Mouse (Mus musculus): ENCODE data around the gene Klf7.
A peak's percentile ranks its signal among the peaks of the same experiment; 100 is the strongest.
"Not testable (repeated sequence)": the region's sequence is repeated elsewhere in the genome, so short reads cannot be mapped to it uniquely, and the experiment has no call there.

Klf7 gene

DNA sequence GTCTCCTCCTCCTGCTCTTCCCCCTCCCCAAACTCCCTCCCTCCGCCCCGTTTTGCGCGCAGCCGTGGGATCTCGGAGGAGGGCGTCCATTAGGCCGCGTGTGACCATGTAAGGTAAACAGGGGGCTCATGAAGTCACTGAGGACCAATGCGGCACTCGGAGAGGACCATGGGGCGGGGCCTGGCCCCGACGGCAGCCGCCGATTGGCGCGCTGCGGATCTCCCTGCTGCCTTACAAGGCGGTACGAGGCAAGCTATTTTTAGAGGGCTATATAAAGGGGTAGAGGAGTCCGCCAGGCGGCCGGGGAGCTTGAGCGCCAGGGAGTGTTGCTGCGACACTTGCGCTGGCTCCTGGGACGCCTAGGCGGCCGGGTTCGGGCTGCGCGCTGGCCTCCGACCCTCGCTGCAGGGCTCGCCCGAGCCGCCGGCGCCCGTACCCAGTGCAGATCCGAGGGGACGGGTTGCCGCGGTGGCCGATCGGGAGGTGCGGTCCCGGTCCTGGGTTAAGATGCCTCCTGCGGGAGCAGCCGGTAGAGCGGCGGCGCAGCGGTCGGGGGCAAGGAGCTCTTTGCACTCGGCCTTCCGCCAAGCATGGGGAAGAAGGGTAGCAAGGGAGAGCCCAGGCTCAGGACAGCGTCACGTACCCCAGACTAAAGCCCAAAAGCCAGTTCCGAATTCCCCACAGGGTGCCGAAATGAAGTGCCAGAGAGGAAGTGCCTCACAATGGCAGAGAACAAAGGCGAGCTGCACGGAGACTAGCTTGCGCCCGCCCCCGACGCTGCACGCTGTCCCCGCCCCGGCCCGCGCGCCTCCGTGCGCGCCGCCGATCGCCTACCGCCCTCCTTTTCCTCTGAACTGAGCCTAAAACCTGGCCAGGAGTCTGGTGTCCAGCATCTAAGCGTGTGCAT is at the start of gene Klf7:
Gene Klf7 (minus strand): TSS at position 724 of the 907 bp plus-strand sequence.
- DNase-seq (ENCODE audit: low spot score in 2 of 2) = peak; percentile 95 to 98

- no peak for DNase-seq (ENCODE audit: low spot score in 2 of 2)
Measured at GRCm38 (mm10) chr1:64164526-64165062, 42.5 kb upstream of the Klf7 start.

DNA sequence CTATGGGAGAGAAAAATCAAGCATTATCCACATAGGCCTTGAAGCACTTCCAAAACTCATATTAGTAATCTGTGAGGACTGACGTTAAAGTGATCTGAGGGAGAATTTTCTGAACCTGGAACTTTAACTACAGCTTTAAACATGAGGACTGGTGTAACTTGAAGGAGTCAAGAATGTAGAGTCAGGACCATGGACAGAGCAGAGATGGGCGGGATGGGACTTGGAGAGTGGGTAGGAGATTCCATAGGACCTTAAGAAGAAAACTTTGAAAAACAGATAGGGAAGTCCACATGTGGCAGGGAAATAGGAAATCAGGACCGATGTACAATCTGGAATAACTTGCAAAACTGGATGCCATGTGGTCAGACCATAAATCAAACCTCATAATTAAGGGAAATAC is 36.7 kb upstream of the Klf7 start:
- no peak for DNase-seq (ENCODE audit: low spot score in 2 of 2)

GRCm38 (mm10) chr1:64149185-64149584 is 27.1 kb upstream of the Klf7 start:
- no peak for DNase-seq (ENCODE audit: low spot score in 2 of 2)

DNA sequence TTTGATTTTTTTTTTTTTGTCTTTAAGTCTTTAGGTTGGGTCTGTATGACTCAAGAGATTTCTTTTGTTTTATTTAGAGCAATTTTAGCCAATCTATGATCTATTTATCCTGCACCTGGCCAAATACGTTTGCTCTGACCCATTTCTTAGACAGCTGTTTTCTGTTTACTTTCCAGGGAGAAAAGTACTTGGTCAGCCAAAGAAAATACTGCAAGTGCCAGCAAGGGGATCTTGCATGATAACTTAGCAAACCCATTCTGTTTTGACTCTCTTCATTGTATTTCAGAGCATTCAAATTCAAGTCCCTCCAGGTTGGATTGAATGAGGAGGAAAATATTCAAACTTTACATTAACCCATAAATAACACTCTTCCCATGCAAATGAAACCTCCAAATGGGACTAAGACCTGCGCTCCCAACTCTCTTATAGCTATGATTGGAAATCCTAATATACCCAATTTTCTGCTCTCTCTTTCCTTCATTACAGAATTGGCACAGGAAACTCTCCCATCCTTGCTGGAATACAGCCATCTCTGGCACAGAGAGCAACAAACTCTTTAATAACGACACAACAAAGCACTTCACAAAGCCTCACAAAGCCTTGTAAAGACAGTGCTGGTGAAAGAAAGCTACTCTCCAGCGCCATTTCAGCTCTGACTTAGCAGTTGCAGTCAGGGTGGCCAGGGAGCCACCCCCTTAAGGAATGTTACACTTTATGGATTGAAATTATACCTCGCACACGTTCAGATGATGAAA is 20.8 kb upstream of the Klf7 start:
- DNase-seq (ENCODE audit: low spot score in 2 of 2) = no peak

DNA sequence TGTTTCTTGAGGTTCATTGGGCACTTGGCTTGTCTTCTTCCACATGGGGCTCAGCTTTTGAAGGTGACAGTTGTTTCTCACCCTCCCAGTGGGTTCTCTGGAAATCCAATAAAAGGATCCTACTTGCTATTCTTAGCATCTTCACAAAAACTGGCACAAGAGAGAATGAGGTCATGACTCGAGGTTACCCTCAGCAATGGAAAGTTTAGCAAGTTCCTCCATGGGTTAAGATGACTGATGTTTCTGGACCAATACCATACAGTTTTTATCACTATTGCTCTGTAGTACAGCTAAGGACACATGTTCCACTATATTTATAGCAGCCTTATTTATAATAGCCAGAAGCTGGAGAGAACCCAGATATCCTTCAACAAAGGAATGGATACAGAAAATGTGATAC is 12.4 kb upstream of the Klf7 start:
- no peak for DNase-seq (ENCODE audit: low spot score in 2 of 2)

GRCm38 (mm10) chr1:64126822-64127221 is 4.7 kb upstream of the Klf7 start:
- no peak for DNase-seq (ENCODE audit: low spot score in 2 of 2)

- no peak for DNase-seq (ENCODE audit: low spot score in 2 of 2)
Measured at GRCm38 (mm10) chr1:64122466-64122830, 366 bp upstream of the Klf7 start.

- peak in 1 of 2 experiments; percentile 25 for DNase-seq (ENCODE audit: low spot score in 2 of 2)
Measured at GRCm38 (mm10) chr1:64120811-64121515, 1.1 kb downstream of the Klf7 start.

GRCm38 (mm10) chr1:64120421-64120810 is 1.7 kb downstream of the Klf7 start:
- DNase-seq (ENCODE audit: low spot score in 2 of 2) = peak in 1 of 2 experiments; percentile 19

- no peak for DNase-seq (ENCODE audit: low spot score in 2 of 2)
Measured at GRCm38 (mm10) chr1:64119851-64120250, 2.2 kb downstream of the Klf7 start.

GRCm38 (mm10) chr1:64119358-64119794 is 2.7 kb downstream of the Klf7 start:
- DNase-seq (ENCODE audit: low spot score in 2 of 2) = no peak

DNA sequence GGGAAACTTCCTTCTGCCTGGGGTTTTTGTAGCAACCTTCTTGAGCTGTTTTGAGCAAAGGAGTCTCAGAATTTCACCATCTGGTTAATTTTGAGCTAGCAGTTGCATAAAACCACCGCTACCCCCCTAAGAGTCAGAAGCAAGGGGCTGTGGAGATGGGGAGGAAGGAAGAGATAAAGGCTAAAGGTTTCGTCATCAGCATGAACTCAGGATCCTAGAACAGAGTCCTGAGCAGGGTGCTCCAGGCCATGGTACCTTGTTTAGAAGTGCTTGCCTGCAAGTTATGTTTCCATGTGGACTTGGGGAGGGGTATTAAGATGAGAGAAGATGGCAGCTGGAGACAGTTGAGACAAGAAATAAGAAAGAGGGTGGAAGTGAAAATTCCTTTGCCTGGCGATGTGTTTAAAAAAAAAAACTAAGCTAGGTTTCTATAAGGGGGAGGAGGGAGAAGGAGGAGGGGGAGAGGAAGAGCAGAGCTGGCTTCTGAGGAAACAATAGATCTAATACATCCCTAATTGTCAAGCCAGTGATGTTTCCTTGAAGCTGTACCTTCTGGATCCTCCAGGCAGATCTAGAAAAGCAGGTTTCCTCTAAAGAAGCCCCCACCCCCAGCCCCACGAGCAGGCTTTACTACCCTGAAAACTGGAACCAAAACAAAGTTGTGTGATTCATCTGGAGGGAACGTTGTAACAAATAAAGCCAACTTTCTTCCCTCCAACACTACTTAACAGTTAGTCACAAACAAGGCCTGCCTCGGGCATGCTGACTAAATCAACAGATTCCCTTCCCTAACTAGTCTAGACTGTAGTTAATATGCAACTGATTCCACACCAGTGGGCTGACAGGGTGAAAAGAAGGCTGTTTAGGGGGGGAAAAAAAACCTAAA is 3.6 kb downstream of the Klf7 start:
- peak in 1 of 2 experiments; percentile 36 for DNase-seq (ENCODE audit: low spot score in 2 of 2)

- DNase-seq (ENCODE audit: low spot score in 2 of 2) = no peak
Measured at GRCm38 (mm10) chr1:64117478-64118284, 4.4 kb downstream of the Klf7 start.

DNA sequence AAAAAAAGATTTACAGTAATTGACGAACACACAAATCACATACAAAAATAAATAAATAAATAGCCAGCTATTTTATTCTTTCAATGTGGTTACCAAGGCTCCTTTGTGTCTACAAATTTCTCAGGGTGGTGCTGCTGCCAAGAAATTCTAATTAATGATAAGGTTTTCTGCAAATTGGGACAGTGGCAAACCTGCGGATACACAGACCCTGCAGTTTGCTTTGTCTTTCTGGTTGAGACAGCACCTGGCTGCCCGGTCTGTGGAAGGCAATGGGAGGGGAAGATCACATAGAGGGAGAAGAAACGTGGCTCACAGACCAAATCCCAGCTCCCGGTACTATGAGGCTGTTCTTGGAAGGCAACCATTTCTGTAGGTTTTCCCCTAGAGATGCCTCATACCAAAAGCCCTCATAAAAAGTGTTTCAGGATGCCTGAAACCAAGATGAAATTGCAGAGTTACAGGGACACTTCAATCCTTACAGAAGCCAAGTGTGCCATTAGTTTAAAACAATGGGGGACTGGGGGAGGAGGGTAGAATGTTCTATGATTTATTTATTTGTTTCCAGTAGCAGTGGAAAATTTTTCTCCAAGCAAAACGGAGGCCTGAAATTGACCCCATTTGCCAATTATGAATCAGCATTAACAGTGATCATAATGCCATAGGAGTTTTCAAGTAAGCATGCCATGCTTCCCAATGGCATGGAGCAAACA is 5.2 kb downstream of the Klf7 start:
- DNase-seq (ENCODE audit: low spot score in 2 of 2) = no peak

DNA sequence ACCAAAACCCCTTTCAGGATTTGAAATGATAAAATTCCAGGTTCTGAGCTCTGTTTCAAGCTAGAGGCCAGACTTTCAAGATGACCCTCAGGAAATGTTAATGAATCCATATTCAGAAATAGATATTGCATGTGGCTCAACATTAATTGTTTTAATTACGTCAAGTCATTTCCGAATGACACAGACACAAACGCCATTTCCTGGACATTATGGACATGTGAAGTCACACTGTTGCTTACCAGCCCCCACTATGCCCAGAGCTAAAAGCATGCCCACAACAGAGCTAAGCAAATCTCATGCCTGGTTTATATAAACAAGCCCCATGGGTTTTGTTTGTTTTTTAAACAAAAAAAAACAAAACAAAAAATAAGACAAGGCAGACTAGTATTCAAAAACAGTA is 7.5 kb downstream of the Klf7 start:
- no peak for DNase-seq (ENCODE audit: low spot score in 2 of 2)

GRCm38 (mm10) chr1:64108653-64109052 is 13.4 kb downstream of the Klf7 start:
- not testable (repeated sequence) for DNase-seq (ENCODE audit: low spot score in 2 of 2)

DNA sequence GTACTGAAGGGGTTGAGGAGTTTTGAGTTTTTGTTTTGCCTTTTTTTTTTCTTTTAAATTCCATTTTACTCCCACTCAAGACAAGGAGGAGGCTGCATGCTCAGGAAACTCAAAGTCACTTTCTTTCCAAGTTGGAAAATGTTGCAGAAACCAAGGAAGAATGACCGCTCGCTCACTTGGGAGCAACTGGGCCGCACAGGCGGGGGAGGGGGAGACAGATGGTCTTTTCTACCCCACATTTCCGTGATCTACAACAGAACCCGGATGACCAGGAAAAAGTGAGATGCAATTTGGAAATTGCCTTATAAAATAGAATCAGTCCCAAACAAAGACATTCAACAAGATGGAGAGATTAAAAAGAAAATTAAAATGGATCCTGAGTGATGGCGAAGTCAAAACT is 14.6 kb downstream of the Klf7 start:
- no peak for DNase-seq (ENCODE audit: low spot score in 2 of 2)

- no peak for DNase-seq (ENCODE audit: low spot score in 2 of 2)
Measured at GRCm38 (mm10) chr1:64106127-64106526, 16.0 kb downstream of the Klf7 start.
